Comparison of ENCODE assay signal across 14 mouse cellular contexts in the genomic region with DNA sequence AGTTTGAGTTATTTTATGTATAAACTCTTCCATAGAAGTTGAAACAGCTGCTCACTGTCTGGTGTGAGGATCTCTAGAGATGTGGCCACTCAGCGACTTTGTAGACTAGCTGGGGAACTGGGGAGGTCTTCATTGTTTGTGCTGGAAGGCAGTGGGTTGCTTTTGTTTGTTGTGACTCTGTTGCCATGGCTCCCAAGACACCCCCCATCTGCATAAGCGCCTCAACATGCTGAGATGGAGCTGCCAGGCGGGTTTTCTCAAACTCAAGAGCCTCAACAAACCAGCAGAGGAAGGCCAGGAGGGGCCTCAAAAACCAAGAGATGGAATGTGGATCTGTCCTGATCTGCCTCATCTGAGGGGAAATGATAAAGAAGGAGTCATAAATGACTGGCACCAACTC.
A peak's percentile ranks its signal among the peaks of the same experiment; 100 is the strongest.
DNase-seq lines count a peak whose midpoint lies in the region; ATAC-seq and TF ChIP-seq lines count a peak whose summit lies in the region.
"Had no signal": no experiment of that assay in that cellular context is flagged by ENCODE, and none has a peak within 500 bp of the region (broad histone marks: within the 10 kb centered on the region; RNA-seq: fewer than 3 reads in every experiment).

No protein-coding gene starts in this region.

- no peak overlapping the region for H3K4me3 ChIP-seq in hindbrain, embryonic 10.5 days
- H3K4me3 ChIP-seq in hindbrain, embryonic 14.5 days (replicated peaks; ENCODE audit: low read length), result no peak overlapping the region
- no peak overlapping the region for H3K4me3 ChIP-seq in lung, embryonic 14.5 days (ENCODE audit: low read depth, low read length)
- H3K4me3 ChIP-seq in lung, adult 2 months (replicated peaks; ENCODE audit: extremely low read depth, low read depth, low read length), result no peak overlapping the region
- no peak overlapping the region for H3K4me3 ChIP-seq in embryonic facial prominence, embryonic 15.5 days (replicated peaks)
- H3K4me3 ChIP-seq in liver, embryonic 11.5 days (ENCODE audit: low read depth, low read length), result no peak overlapping the region
- H3K4me3 ChIP-seq: limb, embryonic 13.5 days; megakaryocyte, embryonic 14.5 days; neural tube, embryonic 13.5 days had no signal

- DNase-seq in hindbrain, embryonic 10.5 days (ENCODE audit: low spot score), result peak; percentile 24
- no peak for DNase-seq in hindbrain, embryonic 14.5 days (ENCODE audit: low spot score)
- DNase-seq in lung, embryonic 14.5 days, result peak; percentile 56
- DNase-seq in lung, adult 2 months, result no peak
- DNase-seq in lung, postnatal 4 days, result peak; percentile 49 to 83
- no peak for DNase-seq in liver, embryonic 11.5 days (ENCODE audit: low spot score)
- DNase-seq: cerebellum, postnatal 25 days; gastrocnemius, postnatal 36 days had no signal

- no peak for TF ChIP-seq POLR2A in lung, adult 2 months (IDR thresholded peaks at IDR 0.05; ENCODE audit: borderline replicate concordance, extremely low read depth, low read depth, low read length)

- H3K36me3 ChIP-seq in hindbrain, embryonic 10.5 days, result no peaks in the 10 kb centered on the region
- no peaks in the 10 kb centered on the region for H3K36me3 ChIP-seq in hindbrain, embryonic 14.5 days (replicated peaks; ENCODE audit: control insufficient read depth, insufficient read depth)
- no peaks in the 10 kb centered on the region for H3K36me3 ChIP-seq in lung, embryonic 14.5 days (ENCODE audit: insufficient read depth)
- H3K36me3 ChIP-seq in embryonic facial prominence, embryonic 15.5 days, result no peaks in the 10 kb centered on the region
- H3K36me3 ChIP-seq in liver, embryonic 11.5 days (ENCODE audit: control insufficient read depth, insufficient read depth, low read length), result no peaks in the 10 kb centered on the region
- H3K36me3 ChIP-seq: limb, embryonic 13.5 days; neural tube, embryonic 13.5 days had no signal

- peaks cover 8% of the 10 kb centered on the region for H3K4me1 ChIP-seq in hindbrain, embryonic 10.5 days (replicated peaks)
- no peaks in the 10 kb centered on the region for H3K4me1 ChIP-seq in hindbrain, embryonic 14.5 days (replicated peaks; ENCODE audit: control insufficient read depth, insufficient read depth, low read length)
- no peaks in the 10 kb centered on the region for H3K4me1 ChIP-seq in lung, embryonic 14.5 days (ENCODE audit: insufficient read depth)
- H3K4me1 ChIP-seq in lung, adult 2 months (ENCODE audit: control insufficient read depth, insufficient read depth, low read length), result no peaks in the 10 kb centered on the region
- no peaks in the 10 kb centered on the region for H3K4me1 ChIP-seq in embryonic facial prominence, embryonic 15.5 days
- no peaks in the 10 kb centered on the region for H3K4me1 ChIP-seq in liver, embryonic 11.5 days (replicated peaks; ENCODE audit: control insufficient read depth, insufficient read depth, low read length)
- H3K4me1 ChIP-seq: limb, embryonic 13.5 days; megakaryocyte, embryonic 14.5 days; neural tube, embryonic 13.5 days had no signal

- no peak overlapping the region for H3K27ac ChIP-seq in hindbrain, embryonic 10.5 days
- no peak overlapping the region for H3K27ac ChIP-seq in hindbrain, embryonic 14.5 days
- H3K27ac ChIP-seq in lung, embryonic 14.5 days (ENCODE audit: low read depth), result no peak overlapping the region
- H3K27ac ChIP-seq in embryonic facial prominence, embryonic 15.5 days (replicated peaks), result 0 out of 2 replicates have a peak overlapping the region, but pooled peaks have one; percentile 48
- H3K27ac ChIP-seq in liver, embryonic 11.5 days (ENCODE audit: low read depth, low read length), result no peak overlapping the region
- H3K27ac ChIP-seq: limb, embryonic 13.5 days; neural tube, embryonic 13.5 days had no signal

- no peaks in the 10 kb centered on the region for H3K9me3 ChIP-seq in hindbrain, embryonic 10.5 days
- no peaks in the 10 kb centered on the region for H3K9me3 ChIP-seq in hindbrain, embryonic 14.5 days (ENCODE audit: control insufficient read depth, low read length)
- no peaks in the 10 kb centered on the region for H3K9me3 ChIP-seq in lung, embryonic 14.5 days (ENCODE audit: low read depth, low read length)
- H3K9me3 ChIP-seq in embryonic facial prominence, embryonic 15.5 days (replicated peaks), result no peaks in the 10 kb centered on the region
- no peaks in the 10 kb centered on the region for H3K9me3 ChIP-seq in liver, embryonic 11.5 days (ENCODE audit: control insufficient read depth, low read length)
- H3K9me3 ChIP-seq: limb, embryonic 13.5 days; megakaryocyte, embryonic 14.5 days; neural tube, embryonic 13.5 days had no signal

- 13% methylated on average over 3 of the region's 3 CpGs for WGBS in hindbrain, embryonic 10.5 days
- WGBS in hindbrain, embryonic 14.5 days, result 8% methylated on average over 3 of the region's 3 CpGs
- WGBS in lung, embryonic 14.5 days, result 32% methylated on average over 3 of the region's 3 CpGs
- 25% methylated on average over 3 of the region's 3 CpGs for WGBS in lung, adult 2 months
- WGBS in embryonic facial prominence, embryonic 15.5 days, result 27% methylated on average over 3 of the region's 3 CpGs
- WGBS in liver, embryonic 11.5 days, result 29% methylated on average over 3 of the region's 3 CpGs

- H3K27me3 ChIP-seq in hindbrain, embryonic 10.5 days (ENCODE audit: insufficient read depth, poor library complexity, severe bottlenecking), result no peaks in the 10 kb centered on the region
- H3K27me3 ChIP-seq in hindbrain, embryonic 14.5 days (ENCODE audit: control insufficient read depth, insufficient read depth, low read length), result no peaks in the 10 kb centered on the region
- H3K27me3 ChIP-seq in lung, embryonic 14.5 days (ENCODE audit: insufficient read depth, low read length), result no peaks in the 10 kb centered on the region
- no peaks in the 10 kb centered on the region for H3K27me3 ChIP-seq in embryonic facial prominence, embryonic 15.5 days
- H3K27me3 ChIP-seq in liver, embryonic 11.5 days (replicated peaks; ENCODE audit: control insufficient read depth, insufficient read depth, low read length), result no peaks in the 10 kb centered on the region
- H3K27me3 ChIP-seq: limb, embryonic 13.5 days; megakaryocyte, embryonic 14.5 days; neural tube, embryonic 13.5 days had no signal

- no peak for TF ChIP-seq CTCF in lung, embryonic 14.5 days (IDR thresholded peaks at IDR 0.05; ENCODE audit: low read depth)
- no peak for TF ChIP-seq CTCF in lung, adult 2 months (IDR thresholded peaks at IDR 0.05; ENCODE audit: insufficient read depth, low read length)

- ATAC-seq in hindbrain, embryonic 14.5 days (ENCODE audit: low FRiP score), result no peak; the same call in 1 of the 2 replicates
- peak; percentile 71; the same call in 1 of the 2 replicates for ATAC-seq in lung, embryonic 14.5 days (ENCODE audit: insufficient read depth)
- ATAC-seq in embryonic facial prominence, embryonic 15.5 days (ENCODE audit: insufficient number of reproducible peaks, low FRiP score, low TSS enrichment, low read depth), result no peak
- no peak for ATAC-seq in liver, embryonic 11.5 days (replicated peaks; ENCODE audit: low FRiP score)
- no peak for ATAC-seq in megakaryocyte progenitor cell, adult 5-6 weeks (replicated peaks; ENCODE audit: poor library complexity)
- ATAC-seq: forebrain, embryonic 16.5 days had no signal

- H3K9ac ChIP-seq in hindbrain, embryonic 14.5 days, result no peak overlapping the region
- no peak overlapping the region for H3K9ac ChIP-seq in lung, embryonic 14.5 days
- no peak overlapping the region for H3K9ac ChIP-seq in embryonic facial prominence, embryonic 15.5 days
- H3K9ac ChIP-seq in liver, embryonic 11.5 days (ENCODE audit: low read depth, low read length), result no peak overlapping the region
- H3K9ac ChIP-seq: limb, embryonic 13.5 days; neural tube, embryonic 13.5 days had no signal

- no peak overlapping the region for H3K4me2 ChIP-seq in hindbrain, embryonic 14.5 days (replicated peaks)
- no peak overlapping the region for H3K4me2 ChIP-seq in lung, embryonic 14.5 days
- no peak overlapping the region for H3K4me2 ChIP-seq in embryonic facial prominence, embryonic 15.5 days (replicated peaks)
- H3K4me2 ChIP-seq in liver, embryonic 11.5 days, result no peak overlapping the region
- H3K4me2 ChIP-seq: limb, embryonic 13.5 days; neural tube, embryonic 13.5 days had no signal

Comparison
In these comparisons a context has a peak if more than half of its experiments do, and no peak if none do; other contexts are left out.
1. DNase-seq: peak in hindbrain, embryonic 10.5 days (single experiment), lung, embryonic 14.5 days (single experiment) and lung, postnatal 4 days (2 of 2); none in hindbrain, embryonic 14.5 days (single experiment), lung, adult 2 months (single experiment) and liver, embryonic 11.5 days (single experiment).